Mouse (Mus musculus): ENCODE data around the gene Camta1. TPM values are rescaled to one million over a fixed set of nuclear protein-coding genes. Genes with fewer than 3 reads are reported as not detected.

Camta1 gene
- polyA plus RNA-seq, 2 experiments = 7.3 to 32.8 TPM

GRCm38 (mm10) chr4:151215179-151215578, 646.5 kb downstream of the Camta1 start:
- TF ChIP-seq CTCF (IDR thresholded peaks at IDR 0.05; ENCODE audit: low read depth) = peak; percentile 53
- TF ChIP-seq EP300 (IDR thresholded peaks at IDR 0.05; ENCODE audit: low read depth) = no peak
- no peak overlapping the region for H3K9ac ChIP-seq (replicated peaks)
- ATAC-seq (ENCODE audit: insufficient read depth) (no peak), DNase-seq (ENCODE audit: low read depth in 3 of 3, low spot score in 3 of 3) (no peak)
- H3K27ac ChIP-seq = no peak overlapping the region
- WGBS (ENCODE audit: insufficient replicate concordance) = 47% methylated on average over 1 of the region's 1 CpGs
- no peaks in the 10 kb centered on the region for H3K4me1 ChIP-seq (replicated peaks; ENCODE audit: control insufficient read depth in 2 of 2, insufficient read depth in 2 of 2, low read length in 1 of 2)
- H3K27me3 ChIP-seq (ENCODE audit: control insufficient read depth, insufficient read depth, low read length) = no peaks in the 10 kb centered on the region
- no peaks in the 10 kb centered on the region for H3K36me3 ChIP-seq (replicated peaks; ENCODE audit: control insufficient read depth, insufficient read depth, low read depth)
- H3K9me3 ChIP-seq (ENCODE audit: control insufficient read depth, low read length) = no peaks in the 10 kb centered on the region
- H3K4me3 ChIP-seq (ENCODE audit: insufficient read depth in 1 of 2, low read depth in 2 of 2, low read length in 2 of 2) = no peak overlapping the region
- no peak overlapping the region for H3K4me2 ChIP-seq (ENCODE audit: low read depth)

- no peaks in the 10 kb centered on the region for H3K4me1 ChIP-seq (replicated peaks; ENCODE audit: control insufficient read depth in 2 of 2, insufficient read depth in 2 of 2, low read length in 1 of 2)
- WGBS (ENCODE audit: insufficient replicate concordance) = 58% methylated on average over 11 of the region's 11 CpGs
- H3K27me3 ChIP-seq (ENCODE audit: control insufficient read depth, insufficient read depth, low read length) = no peaks in the 10 kb centered on the region
- H3K4me3 ChIP-seq (ENCODE audit: insufficient read depth in 1 of 2, low read depth in 2 of 2, low read length in 2 of 2) = no peak overlapping the region
- H3K4me2 ChIP-seq (ENCODE audit: low read depth) = no peak overlapping the region
- H3K36me3 ChIP-seq (replicated peaks; ENCODE audit: control insufficient read depth, insufficient read depth, low read depth) = no peaks in the 10 kb centered on the region
- TF ChIP-seq EP300 (IDR thresholded peaks at IDR 0.05; ENCODE audit: low read depth) = no peak
- no peak for TF ChIP-seq CTCF (IDR thresholded peaks at IDR 0.05; ENCODE audit: low read depth)
- no peak overlapping the region for H3K9ac ChIP-seq (replicated peaks)
- no peaks in the 10 kb centered on the region for H3K9me3 ChIP-seq (ENCODE audit: control insufficient read depth, low read length)
- DNase-seq (ENCODE audit: low read depth in 3 of 3, low spot score in 3 of 3) = no peak
- no peak overlapping the region for H3K27ac ChIP-seq
- no peak for ATAC-seq (ENCODE audit: insufficient read depth)
Observed at GRCm38 (mm10) chr4:151213475-151213874, 648.2 kb downstream of the Camta1 start.

- TF ChIP-seq CTCF (IDR thresholded peaks at IDR 0.05; ENCODE audit: low read depth) (no peak), EP300 (IDR thresholded peaks at IDR 0.05; ENCODE audit: low read depth) (no peak)
- 66% methylated on average over 6 of the region's 6 CpGs for WGBS (ENCODE audit: insufficient replicate concordance)
- H3K36me3 ChIP-seq (replicated peaks; ENCODE audit: control insufficient read depth, insufficient read depth, low read depth) = no peaks in the 10 kb centered on the region
Observed at GRCm38 (mm10) chr4:151211992-151212391, 649.7 kb downstream of the Camta1 start.

GRCm38 (mm10) chr4:151207566-151207965, 654.1 kb downstream of the Camta1 start:
- Histone ChIP-seq H3K4me3 (ENCODE audit: insufficient read depth in 1 of 2, low read depth in 2 of 2, low read length in 2 of 2) (no peak overlapping the region), H3K4me2 (ENCODE audit: low read depth) (no peak overlapping the region), H3K27ac (no peak overlapping the region), H3K4me1 (replicated peaks; ENCODE audit: control insufficient read depth in 2 of 2, insufficient read depth in 2 of 2, low read length in 1 of 2) (no peaks in the 10 kb centered on the region), H3K9ac (replicated peaks) (no peak overlapping the region), H3K27me3 (ENCODE audit: control insufficient read depth, insufficient read depth, low read length) (no peaks in the 10 kb centered on the region), H3K36me3 (replicated peaks; ENCODE audit: control insufficient read depth, insufficient read depth, low read depth) (no peaks in the 10 kb centered on the region), H3K9me3 (ENCODE audit: control insufficient read depth, low read length) (no peaks in the 10 kb centered on the region)
- ATAC-seq (ENCODE audit: insufficient read depth) = no peak
- TF ChIP-seq CTCF (IDR thresholded peaks at IDR 0.05; ENCODE audit: low read depth) (no peak), EP300 (IDR thresholded peaks at IDR 0.05; ENCODE audit: low read depth) (no peak)
- DNase-seq (ENCODE audit: low read depth in 3 of 3, low spot score in 3 of 3) = no peak
- 88% methylated on average over 7 of the region's 7 CpGs for WGBS (ENCODE audit: insufficient replicate concordance)

More at GRCm38 (mm10) chr4:151211992-151212391, 649.7 kb downstream of the Camta1 start:
- no peak overlapping the region for H3K9ac ChIP-seq (replicated peaks)
- DNase-seq (ENCODE audit: low read depth in 3 of 3, low spot score in 3 of 3) = no peak
- H3K27ac ChIP-seq = no peak overlapping the region
- H3K4me3 ChIP-seq (ENCODE audit: insufficient read depth in 1 of 2, low read depth in 2 of 2, low read length in 2 of 2) = no peak overlapping the region
- ATAC-seq (ENCODE audit: insufficient read depth) = no peak
- no peak overlapping the region for H3K4me2 ChIP-seq (ENCODE audit: low read depth)
- no peaks in the 10 kb centered on the region for H3K27me3 ChIP-seq (ENCODE audit: control insufficient read depth, insufficient read depth, low read length)
- H3K9me3 ChIP-seq (ENCODE audit: control insufficient read depth, low read length) = no peaks in the 10 kb centered on the region
- H3K4me1 ChIP-seq (replicated peaks; ENCODE audit: control insufficient read depth in 2 of 2, insufficient read depth in 2 of 2, low read length in 1 of 2) = no peaks in the 10 kb centered on the region

- no peak for TF ChIP-seq CTCF (IDR thresholded peaks at IDR 0.05; ENCODE audit: low read depth)
- TF ChIP-seq EP300 (IDR thresholded peaks at IDR 0.05; ENCODE audit: low read depth) = no peak
- Histone ChIP-seq H3K27ac (no peak overlapping the region), H3K36me3 (replicated peaks; ENCODE audit: control insufficient read depth, insufficient read depth, low read depth) (no peaks in the 10 kb centered on the region), H3K9ac (replicated peaks) (no peak overlapping the region), H3K4me2 (ENCODE audit: low read depth) (no peak overlapping the region), H3K9me3 (ENCODE audit: control insufficient read depth, low read length) (no peaks in the 10 kb centered on the region), H3K27me3 (ENCODE audit: control insufficient read depth, insufficient read depth, low read length) (no peaks in the 10 kb centered on the region), H3K4me1 (replicated peaks; ENCODE audit: control insufficient read depth in 2 of 2, insufficient read depth in 2 of 2, low read length in 1 of 2) (no peaks in the 10 kb centered on the region), H3K4me3 (ENCODE audit: insufficient read depth in 1 of 2, low read depth in 2 of 2, low read length in 2 of 2) (no peak overlapping the region)
- DNase-seq (ENCODE audit: low read depth in 3 of 3, low spot score in 3 of 3) = no peak
- no peak for ATAC-seq (ENCODE audit: insufficient read depth)
- WGBS (ENCODE audit: insufficient replicate concordance) = 60% methylated on average over 6 of the region's 6 CpGs
Observed at GRCm38 (mm10) chr4:151202891-151203290, 658.8 kb downstream of the Camta1 start.
